Mouse (Mus musculus) R1 (cell line): Measurements from ENCODE around the gene H2afx.
"Not testable (repeated sequence)": the region's sequence is repeated elsewhere in the genome, so short reads cannot be mapped to it uniquely, and the experiment has no call there.

ENCODE experiments used
- DNase-seq: peaks from one replicate; pipeline ENCODE4 v3.0.0-alpha.2; 2018; ENCODE audit warnings: low read depth, low spot score

H2afx gene

DNA sequence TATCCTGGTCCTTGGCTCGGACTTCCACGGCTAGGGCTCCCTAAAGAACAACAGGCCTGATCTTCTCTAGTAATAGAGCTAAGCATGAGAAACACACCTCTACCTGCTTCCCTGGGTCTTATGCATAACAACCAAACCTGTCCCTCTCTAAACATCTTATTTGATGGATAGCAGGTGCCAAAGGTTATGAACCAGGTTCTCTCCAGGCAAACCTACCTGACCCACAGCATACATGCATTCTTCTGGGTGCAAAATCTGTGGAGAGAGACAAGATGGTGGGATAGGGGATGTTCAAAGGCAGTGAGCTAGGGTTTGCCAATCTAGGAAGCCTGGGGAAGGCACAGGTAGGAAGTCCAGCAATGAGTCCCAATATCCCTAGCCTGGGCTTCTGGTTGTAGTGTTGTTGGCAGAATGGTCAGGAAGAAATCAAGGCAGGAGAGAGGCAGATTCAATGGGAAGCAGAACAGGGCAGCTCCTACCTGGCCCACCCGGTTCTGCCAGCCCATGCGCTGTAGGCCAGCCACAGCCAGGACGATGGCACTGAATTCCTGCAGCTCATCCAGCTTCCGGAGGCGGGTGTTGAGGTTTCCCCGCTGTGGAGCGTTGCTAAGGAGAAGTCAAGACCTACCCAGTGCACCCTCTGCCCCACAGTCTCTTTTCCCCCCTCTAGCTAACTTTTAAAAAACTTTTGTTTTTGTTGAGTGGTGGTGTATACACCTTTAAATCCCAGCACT, 3.1 kb downstream of the H2afx start:
- peak; percentile 57 for DNase-seq

DNA sequence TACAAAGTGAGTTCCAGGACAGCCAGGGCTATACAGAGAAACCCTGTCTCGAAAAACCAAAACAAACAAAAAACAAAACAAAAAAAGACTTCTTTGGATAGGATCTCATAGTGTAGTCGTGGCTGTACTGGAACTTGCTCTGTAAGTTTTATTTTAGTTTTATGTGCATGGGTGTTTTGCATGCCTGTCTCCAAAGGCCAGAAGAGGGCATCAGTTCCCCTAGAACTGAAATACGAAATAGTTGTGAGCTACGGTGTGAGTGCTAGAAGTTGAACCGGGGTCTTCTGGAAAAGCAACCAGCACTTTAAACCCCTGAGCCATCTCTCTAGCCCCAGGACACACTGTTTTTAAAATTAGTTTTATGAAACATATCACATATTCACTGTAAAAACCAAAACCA, 4.1 kb downstream of the H2afx start:
- no peak for DNase-seq

DNA sequence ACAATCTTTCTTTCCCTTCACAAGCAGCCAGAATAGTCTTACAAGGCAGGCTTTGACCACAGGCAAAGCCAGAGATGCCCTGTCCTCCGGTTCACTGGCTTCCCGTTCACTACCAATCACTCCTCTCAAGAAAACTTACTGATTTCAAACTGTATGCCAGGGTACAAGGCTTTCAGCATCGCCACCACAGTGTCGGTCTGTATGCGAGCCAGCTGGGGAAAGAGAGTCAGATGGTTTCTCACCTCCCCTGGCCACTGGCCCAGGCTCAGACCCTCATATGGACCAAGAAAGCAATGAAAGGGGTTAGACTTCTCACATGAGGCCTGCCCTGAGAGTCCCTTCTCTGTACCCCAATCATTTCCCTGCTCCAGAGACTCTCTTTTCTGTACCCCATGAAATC, 7.0 kb downstream of the H2afx start:
- DNase-seq = no peak

DNA sequence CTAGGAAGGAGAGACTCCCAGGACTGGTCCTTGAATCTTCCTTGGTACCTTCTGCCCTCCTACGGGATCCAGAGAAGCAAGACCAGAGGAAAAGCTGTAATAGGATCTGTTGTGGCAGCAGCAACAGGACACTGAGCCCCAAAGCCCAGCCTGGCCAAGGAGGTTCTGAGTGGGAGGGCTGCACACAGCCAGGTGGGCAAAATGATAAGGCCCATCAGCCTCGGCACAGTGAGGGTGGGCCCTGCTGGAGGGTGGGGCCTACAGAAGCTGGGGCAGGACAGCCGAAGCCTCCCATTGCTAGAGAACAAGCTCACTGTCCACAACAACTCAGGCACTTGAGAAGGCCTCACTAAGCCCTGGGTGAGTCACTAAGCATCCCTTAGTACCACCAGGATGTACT, 7.7 kb downstream of the H2afx start:
- DNase-seq = no peak

GRCm38 (mm10) chr9:44342605-44343004, 8.1 kb downstream of the H2afx start:
- DNase-seq = no peak

DNA sequence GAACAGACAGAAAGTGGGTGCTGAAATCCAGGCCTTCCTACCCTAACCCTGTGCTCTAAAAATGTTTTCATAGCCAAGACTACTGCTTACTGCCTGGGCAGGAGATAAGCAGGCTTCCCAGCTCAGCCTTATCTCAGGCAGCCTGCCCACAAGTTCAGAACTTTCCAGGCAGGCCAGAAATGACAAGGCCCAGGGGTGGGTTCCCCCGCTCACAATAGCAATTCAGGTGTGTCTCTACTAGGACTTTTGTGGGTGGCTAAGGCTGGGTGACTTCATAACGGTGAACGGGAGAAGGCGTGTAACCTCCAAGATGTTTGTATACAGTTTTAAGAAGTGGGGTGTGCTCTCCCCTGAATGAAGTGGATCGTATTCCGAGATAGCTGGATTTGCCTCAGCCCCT, 8.8 kb downstream of the H2afx start:
- DNase-seq = no peak

DNA sequence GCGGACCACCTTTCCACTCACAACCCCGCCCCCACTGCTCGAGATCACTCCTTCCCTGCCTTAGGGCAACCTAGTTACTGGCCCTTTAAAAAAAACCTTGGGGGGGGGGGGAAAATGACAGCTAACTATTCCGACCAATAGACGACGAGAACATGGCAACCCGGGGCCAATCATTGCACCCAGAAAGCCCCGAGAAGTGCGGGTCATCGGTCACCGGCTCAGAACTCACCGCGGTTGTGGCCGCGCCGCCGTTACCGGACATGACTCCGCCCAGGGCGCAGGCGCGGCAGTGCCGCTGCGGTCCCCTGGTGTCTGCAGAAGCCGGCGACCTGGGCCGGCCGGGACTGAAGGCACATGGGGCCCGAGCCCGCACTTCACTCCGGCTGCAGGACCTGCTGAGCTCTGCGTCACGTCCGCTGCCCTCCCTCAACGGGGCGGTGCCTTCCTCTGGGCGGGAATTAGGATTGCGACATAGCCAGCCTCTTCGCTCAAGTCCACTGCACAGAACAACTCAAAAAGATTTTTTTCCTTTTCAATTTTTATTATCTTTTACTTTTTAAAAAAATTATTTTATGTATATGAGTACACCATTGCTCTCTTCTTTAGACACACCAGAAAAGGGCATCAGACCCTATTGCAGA, 9.4 kb downstream of the H2afx start, which contains the start of gene Hmbs:
TSS of gene Hmbs (minus strand) at position 448 of the 641 bp plus-strand sequence.
- DNase-seq = peak; percentile 93

DNA sequence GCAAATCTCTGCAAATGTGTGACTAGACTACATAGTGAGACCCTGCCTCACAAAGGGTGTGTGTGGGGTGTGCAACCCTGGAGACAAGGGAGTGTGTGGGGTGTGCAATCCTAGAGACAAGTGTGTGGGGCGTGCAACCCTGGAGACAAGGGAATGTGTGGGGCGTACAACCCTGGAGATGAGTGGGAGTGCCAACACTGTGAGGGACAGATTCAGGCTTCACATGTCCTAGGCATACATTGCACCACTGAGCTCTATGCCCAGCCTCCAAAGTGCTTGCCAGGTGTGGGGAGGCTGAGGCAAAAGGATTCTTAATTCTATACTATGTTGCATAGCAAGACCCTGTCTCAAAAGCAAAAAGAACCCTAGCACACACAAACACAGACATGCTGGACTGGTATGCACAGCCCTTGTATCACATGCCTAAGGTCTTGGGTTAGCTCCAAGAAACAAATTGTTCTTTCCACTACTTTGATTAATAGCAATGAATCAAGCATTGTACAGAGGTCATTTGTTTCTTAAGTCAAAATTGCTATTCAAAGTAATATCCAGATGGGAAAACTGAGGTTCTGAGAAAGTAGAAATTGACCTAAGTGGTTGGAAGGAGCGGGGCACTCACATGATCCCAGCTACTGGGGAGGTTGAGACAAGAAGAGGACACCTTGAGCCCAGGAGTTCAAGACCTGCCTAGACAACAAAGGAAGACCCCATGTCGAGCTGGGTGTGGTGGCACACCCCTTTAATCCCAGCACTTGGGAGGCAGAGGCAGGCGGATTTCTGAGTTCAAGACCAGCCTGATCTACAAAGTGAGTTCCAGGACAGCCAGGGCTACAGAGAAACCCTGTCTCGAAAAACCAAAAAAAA, 11.3 kb downstream of the H2afx start:
- DNase-seq = peak; percentile 62

DNA sequence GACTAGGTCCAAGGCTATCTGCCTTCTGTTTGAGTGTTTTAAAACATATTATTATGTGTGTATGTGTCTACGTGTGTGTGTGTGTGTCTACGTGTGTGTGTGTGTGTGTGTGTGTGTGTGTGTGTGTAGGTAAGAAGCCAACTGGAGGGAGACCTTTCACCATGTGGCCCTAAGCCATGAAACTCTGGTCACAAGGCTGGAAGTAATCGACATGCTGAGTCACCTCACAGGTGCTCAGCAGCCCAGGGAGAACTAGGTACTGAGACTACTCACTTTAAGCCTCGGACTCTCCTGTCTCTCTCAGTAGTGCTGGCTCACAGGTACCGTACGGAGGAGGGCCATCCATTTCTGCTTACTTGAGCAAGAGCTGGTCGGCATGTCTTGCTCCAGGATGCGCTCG, 12.7 kb downstream of the H2afx start:
- DNase-seq = peak; percentile 22

DNA sequence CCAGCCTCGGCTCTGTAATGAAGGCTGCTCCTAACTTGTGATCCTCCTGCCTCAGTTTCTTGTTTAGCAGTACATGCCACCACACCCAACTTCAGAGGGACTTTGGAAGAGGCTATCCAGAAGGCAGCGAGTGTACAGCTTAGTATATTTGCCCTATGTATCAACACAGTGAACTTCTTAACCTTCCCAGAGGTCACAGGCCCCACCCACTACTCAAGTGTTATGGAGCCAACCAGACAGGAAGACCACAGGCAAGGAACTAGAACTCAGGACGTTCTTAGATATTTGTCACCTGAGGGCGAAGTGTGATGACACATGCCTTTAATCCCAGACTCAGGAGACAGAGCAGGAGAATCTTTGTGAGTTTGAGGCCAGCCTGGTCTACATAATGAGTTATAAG, 13.1 kb downstream of the H2afx start:
- peak; percentile 67 for DNase-seq

DNA sequence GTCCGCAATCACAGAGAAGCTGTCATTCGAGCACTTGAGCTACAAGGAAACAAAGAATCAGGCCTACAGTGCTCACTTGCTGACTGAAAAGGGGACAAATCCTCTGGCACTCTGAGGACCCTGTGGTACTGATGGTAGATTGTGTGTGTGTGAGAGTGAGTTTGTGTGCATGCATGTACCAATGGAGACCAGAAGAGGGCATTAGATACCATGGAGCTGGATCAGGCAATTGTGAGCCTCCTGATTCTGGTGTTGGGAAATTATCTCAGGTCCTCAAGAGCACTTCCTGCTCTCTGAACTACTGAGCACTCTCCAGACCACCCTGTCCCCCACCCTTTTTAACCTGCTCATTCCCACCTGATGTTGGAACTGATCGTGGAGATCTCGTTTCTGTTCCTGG, 14.1 kb downstream of the H2afx start:
- peak; percentile 68 for DNase-seq

- DNase-seq = no peak
Observed at GRCm38 (mm10) chr9:44351396-44351795, 16.9 kb downstream of the H2afx start.

- DNase-seq = no peak
Observed at GRCm38 (mm10) chr9:44352337-44352736, 17.8 kb downstream of the H2afx start.

DNA sequence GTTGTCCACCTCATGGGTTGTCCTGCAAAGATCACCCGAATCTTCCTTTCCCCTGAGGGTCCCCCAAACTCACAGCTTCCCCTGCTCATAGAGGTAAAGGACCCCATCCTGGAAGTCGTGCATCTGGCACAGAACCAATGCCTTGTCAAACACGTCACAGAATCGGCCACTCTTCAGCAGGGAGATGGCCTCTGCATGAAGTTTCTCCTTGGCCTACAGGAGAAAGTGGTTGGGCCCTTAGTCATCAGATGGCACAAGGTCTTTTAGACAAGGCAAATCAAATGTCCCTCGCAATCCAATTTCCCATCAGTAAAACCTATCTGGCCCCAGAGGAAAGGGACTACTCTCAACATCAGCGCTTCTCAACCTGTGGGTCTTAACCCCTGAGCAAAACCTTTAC, 18.6 kb downstream of the H2afx start:
- no peak for DNase-seq

GRCm38 (mm10) chr9:44357207-44357606, 22.7 kb downstream of the H2afx start:
- peak; percentile 36 for DNase-seq

GRCm38 (mm10) chr9:44361190-44361917, 26.9 kb downstream of the H2afx start, which contains the start of gene Vps11:
Gene Vps11, minus strand, starts transcription at chr9:44361670.
- peak; percentile 98 for DNase-seq

DNA sequence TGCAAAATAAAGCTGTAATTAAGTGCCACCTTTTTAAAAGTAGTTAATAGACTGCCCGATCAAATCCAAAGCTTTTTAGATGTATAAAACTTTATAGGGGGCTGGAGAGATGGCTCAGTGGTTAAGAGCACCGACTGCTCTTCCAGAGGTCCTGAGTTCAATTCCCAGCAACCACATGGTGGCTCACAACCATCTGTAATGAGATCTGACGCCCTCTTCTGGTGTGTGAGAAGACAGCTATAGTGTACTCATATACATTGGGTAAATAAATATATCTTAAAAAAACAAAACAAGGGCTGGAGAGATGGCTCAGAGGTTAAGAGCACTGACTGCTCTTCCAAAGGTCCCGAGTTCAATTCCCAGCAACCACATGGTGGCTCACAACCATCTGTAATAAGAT, 27.4 kb downstream of the H2afx start:
- not testable (repeated sequence) for DNase-seq

DNA sequence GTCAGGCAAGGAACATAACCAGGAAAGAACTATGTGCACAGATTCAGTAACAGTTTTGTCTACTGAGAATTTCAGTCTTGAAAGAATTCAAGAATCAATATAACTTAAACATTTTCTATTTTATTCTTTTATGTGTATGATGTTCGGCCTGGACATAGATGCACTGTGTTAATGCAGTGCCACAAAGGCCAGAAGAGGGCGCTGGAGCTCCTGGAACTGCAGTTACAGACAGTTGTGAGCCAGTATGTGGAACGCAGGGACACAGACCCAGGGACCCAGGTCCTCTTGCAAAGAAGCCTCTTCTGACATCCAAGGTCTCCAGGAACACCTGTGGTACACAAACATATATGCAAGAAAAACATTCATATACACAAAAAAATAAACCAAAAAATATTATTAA, 30.0 kb downstream of the H2afx start:
- peak; percentile 85 for DNase-seq

- no peak for DNase-seq
Observed at GRCm38 (mm10) chr9:44373386-44373785, 38.9 kb downstream of the H2afx start.

- peak; percentile 45 for DNase-seq
Observed at GRCm38 (mm10) chr9:44376141-44376540, 41.6 kb downstream of the H2afx start.

- not testable (repeated sequence) for DNase-seq
Observed at GRCm38 (mm10) chr9:44377335-44377734, 42.8 kb downstream of the H2afx start.
